Mouse (Mus musculus) lung, embryonic 15.5 days (tissue): ENCODE results near the gene Tpst1. TPM values are rescaled to one million over a fixed set of nuclear protein-coding genes. Genes with fewer than 3 reads are reported as not detected.

Experiments used
- ATAC-seq: fragments of 200-750 bp; cut with Nextera tagmentation; 2 replicates; pipeline ENCODE4 v1.8.0; 2017; ENCODE audit warnings: moderate number of reproducible peaks, borderline replicate concordance; ENCODE audit not compliant: low FRiP score, low TSS enrichment; ENCODE audit errors: extremely low read depth
- H3K27ac ChIP-seq: fragments of 300-500 bp; sonication (generic); 2 replicates; pipeline ENCODE4 v1.5.1; 2015; ENCODE audit warnings: moderate library complexity, mild to moderate bottlenecking, inconsistent platforms
- H3K27me3 ChIP-seq: fragments of 300-500 bp; sonication (generic); 2 replicates; pipeline ENCODE4 v1.6.1; 2015; ENCODE audit warnings: inconsistent platforms
- H3K36me3 ChIP-seq: fragments of 300-500 bp; sonication (generic); 2 replicates; pipeline ENCODE4 v1.6.1; 2015; ENCODE audit warnings: inconsistent platforms
- H3K4me1 ChIP-seq: fragments of 300-500 bp; sonication (generic); 2 replicates; pipeline ENCODE4 v1.6.1; 2015; ENCODE audit warnings: inconsistent platforms
- H3K4me2 ChIP-seq: fragments of 300-500 bp; sonication (generic); 2 replicates; pipeline ENCODE4 v1.6.1; 2015; ENCODE audit warnings: inconsistent platforms, mild to moderate bottlenecking, moderate library complexity
- H3K4me3 ChIP-seq: fragments of 300-500 bp; sonication (generic); 2 replicates; pipeline ENCODE4 v1.5.1; 2015; ENCODE audit warnings: mild to moderate bottlenecking, inconsistent platforms
- H3K9ac ChIP-seq: fragments of 300-500 bp; sonication (generic); 2 replicates; pipeline ENCODE4 v1.6.1; 2015; ENCODE audit warnings: inconsistent platforms
- H3K9me3 ChIP-seq: fragments of 300-500 bp; sonication (generic); 2 replicates; pipeline ENCODE4 v1.6.1; 2016; ENCODE audit warnings: inconsistent platforms
- WGBS: fragments of 180-500 bp; shearing (Covaris S2); methylation state at CpG from one replicate; pipeline ENCODE4 v1.1.7; 2015; 5-methylcytosine and 5-hydroxymethylcytosine counted together
- polyA plus RNA-seq: library from polyadenylated mRNA; unstranded; fragments of >200 nt; fragmentation: Nextera tagmentation; extraction: Ambion mirVana; gene quantifications from 2 replicates; pipeline ENCODE4 v1.2.1, GENCODE M21; 2015

Tpst1 gene
- polyA plus RNA-seq, 1 experiment from 2014 or later, result 69.6 TPM

GRCm38 (mm10) chr5:130056303-130056702 is 16.8 kb upstream of the Tpst1 start:
- H3K27ac ChIP-seq, result no peak overlapping the region
- H3K36me3 ChIP-seq, result peaks cover 5% of the 10 kb centered on the region; the same call in 1 of the 2 replicates
- H3K9me3 ChIP-seq, result no peaks in the 10 kb centered on the region
- 91% methylated on average over 2 of the region's 2 CpGs for WGBS
- H3K4me2 ChIP-seq, result no peak overlapping the region
- no peak overlapping the region for H3K9ac ChIP-seq
- H3K4me1 ChIP-seq, result no peaks in the 10 kb centered on the region
- H3K27me3 ChIP-seq, result no peaks in the 10 kb centered on the region
- no peak for ATAC-seq
- no peak overlapping the region for H3K4me3 ChIP-seq

- Histone ChIP-seq H3K27me3 (no peaks in the 10 kb centered on the region), H3K4me2 (no peak overlapping the region), H3K4me1 (no peaks in the 10 kb centered on the region), H3K9me3 (no peaks in the 10 kb centered on the region), H3K4me3 (no peak overlapping the region), H3K36me3 (no peaks in the 10 kb centered on the region), H3K9ac (no peak overlapping the region), H3K27ac (0 out of 2 replicates have a peak overlapping the region, but pooled peaks have one; percentile 5)
- ATAC-seq, result peak; percentile 41; the same call in 1 of the 2 replicates
- WGBS, result 71% methylated on average over 12 of the region's 12 CpGs
Measured at GRCm38 (mm10) chr5:130059413-130060328, 13.5 kb upstream of the Tpst1 start.

GRCm38 (mm10) chr5:130060329-130060665 is 12.8 kb upstream of the Tpst1 start:
- no peaks in the 10 kb centered on the region for H3K9me3 ChIP-seq
- no peak overlapping the region for H3K27ac ChIP-seq
- H3K36me3 ChIP-seq, result no peaks in the 10 kb centered on the region
- 81% methylated on average over 4 of the region's 4 CpGs for WGBS
- H3K27me3 ChIP-seq, result no peaks in the 10 kb centered on the region
- H3K4me3 ChIP-seq, result no peak overlapping the region
- ATAC-seq, result no peak
- H3K9ac ChIP-seq, result no peak overlapping the region
- H3K4me2 ChIP-seq, result no peak overlapping the region
- H3K4me1 ChIP-seq, result no peaks in the 10 kb centered on the region

GRCm38 (mm10) chr5:130062096-130062495 is 11.0 kb upstream of the Tpst1 start:
- Histone ChIP-seq H3K9ac (no peak overlapping the region), H3K4me2 (no peak overlapping the region), H3K9me3 (no peaks in the 10 kb centered on the region), H3K4me3 (no peak overlapping the region), H3K36me3 (no peaks in the 10 kb centered on the region), H3K27ac (peak overlapping the region; percentile 55), H3K4me1 (no peaks in the 10 kb centered on the region), H3K27me3 (no peaks in the 10 kb centered on the region)
- ATAC-seq, result no peak
- 40% methylated on average over 2 of the region's 2 CpGs for WGBS

GRCm38 (mm10) chr5:130063760-130064159 is 9.4 kb upstream of the Tpst1 start:
- H3K4me2 ChIP-seq, result no peak overlapping the region
- no peak for ATAC-seq
- WGBS, result 78% methylated on average over 2 of the region's 2 CpGs
- H3K4me1 ChIP-seq, result no peaks in the 10 kb centered on the region
- no peak overlapping the region for H3K27ac ChIP-seq
- H3K4me3 ChIP-seq, result no peak overlapping the region
- H3K9ac ChIP-seq, result no peak overlapping the region
- H3K27me3 ChIP-seq, result no peaks in the 10 kb centered on the region
- no peaks in the 10 kb centered on the region for H3K9me3 ChIP-seq
- H3K36me3 ChIP-seq, result no peaks in the 10 kb centered on the region

- Histone ChIP-seq H3K36me3 (no peaks in the 10 kb centered on the region), H3K9ac (no peak overlapping the region), H3K27me3 (no peaks in the 10 kb centered on the region), H3K4me3 (no peak overlapping the region), H3K9me3 (no peaks in the 10 kb centered on the region), H3K4me2 (no peak overlapping the region), H3K27ac (no peak overlapping the region), H3K4me1 (no peaks in the 10 kb centered on the region)
- ATAC-seq, result no peak
- WGBS, result 96% methylated on average over 1 of the region's 1 CpGs
Measured at GRCm38 (mm10) chr5:130065579-130065978, 7.5 kb upstream of the Tpst1 start.

- WGBS, result 53% methylated on average over 3 of the region's 3 CpGs
- Histone ChIP-seq H3K4me1 (no peaks in the 10 kb centered on the region), H3K27ac (no peak overlapping the region), H3K9me3 (no peaks in the 10 kb centered on the region), H3K9ac (no peak overlapping the region), H3K4me3 (no peak overlapping the region), H3K4me2 (no peak overlapping the region), H3K27me3 (no peaks in the 10 kb centered on the region), H3K36me3 (no peaks in the 10 kb centered on the region)
- no peak for ATAC-seq
Measured at GRCm38 (mm10) chr5:130067841-130068264, 5.3 kb upstream of the Tpst1 start.

GRCm38 (mm10) chr5:130074491-130074890 is 1.4 kb downstream of the Tpst1 start:
- Histone ChIP-seq H3K9me3 (no peaks in the 10 kb centered on the region), H3K36me3 (no peaks in the 10 kb centered on the region), H3K4me1 (no peaks in the 10 kb centered on the region; the same call in 1 of the 2 replicates), H3K27ac (no peak overlapping the region), H3K9ac (no peak overlapping the region), H3K4me3 (no peak overlapping the region), H3K4me2 (peak overlapping the region; percentile 18; the same call in 1 of the 2 replicates), H3K27me3 (no peaks in the 10 kb centered on the region)
- no peak for ATAC-seq
- 65% methylated on average over 6 of the region's 6 CpGs for WGBS

GRCm38 (mm10) chr5:130076396-130076795 is 3.3 kb downstream of the Tpst1 start:
- Histone ChIP-seq H3K9ac (no peak overlapping the region), H3K4me2 (no peak overlapping the region), H3K9me3 (no peaks in the 10 kb centered on the region), H3K27me3 (no peaks in the 10 kb centered on the region), H3K4me1 (peaks cover 10% of the 10 kb centered on the region), H3K4me3 (no peak overlapping the region), H3K27ac (no peak overlapping the region), H3K36me3 (no peaks in the 10 kb centered on the region)
- ATAC-seq, result no peak
- 57% methylated on average over 6 of the region's 6 CpGs for WGBS

GRCm38 (mm10) chr5:130078096-130078833 is 5.1 kb downstream of the Tpst1 start:
- Histone ChIP-seq H3K9ac (no peak overlapping the region), H3K4me1 (peaks cover 10% of the 10 kb centered on the region), H3K27ac (0 out of 2 replicates have a peak overlapping the region, but pooled peaks have one; percentile 18), H3K36me3 (no peaks in the 10 kb centered on the region), H3K4me3 (no peak overlapping the region), H3K4me2 (no peak overlapping the region), H3K27me3 (no peaks in the 10 kb centered on the region), H3K9me3 (no peaks in the 10 kb centered on the region)
- WGBS, result 70% methylated on average over 9 of the region's 9 CpGs
- no peak for ATAC-seq

GRCm38 (mm10) chr5:130078834-130079156 is 5.7 kb downstream of the Tpst1 start:
- peak; percentile 9; the same call in 1 of the 2 replicates for ATAC-seq
- Histone ChIP-seq H3K36me3 (no peaks in the 10 kb centered on the region), H3K27ac (0 out of 2 replicates have a peak overlapping the region, but pooled peaks have one; percentile 18), H3K9me3 (no peaks in the 10 kb centered on the region), H3K27me3 (no peaks in the 10 kb centered on the region), H3K4me2 (peak overlapping the region; percentile 94), H3K4me1 (peaks cover 10% of the 10 kb centered on the region), H3K4me3 (peak overlapping the region; percentile 84), H3K9ac (peak overlapping the region; percentile 90; the same call in 1 of the 2 replicates)
- WGBS, result 40% methylated on average over 6 of the region's 6 CpGs
